Mouse (Mus musculus): ENCODE measurements around the gene Abcb6. TPM values are rescaled to one million over a fixed set of nuclear protein-coding genes. Genes with fewer than 3 reads are reported as not detected.

The Abcb6 gene
- polyA plus RNA-seq, 1 experiment from 2014 or later = 47.8 TPM

- 85% methylated on average over 2 of the region's 2 CpGs for WGBS
- no peak overlapping the region for H3K4me2 ChIP-seq
- H3K9me3 ChIP-seq = no peaks in the 10 kb centered on the region
- H3K36me3 ChIP-seq = peaks cover 50% of the 10 kb centered on the region
- ATAC-seq (ENCODE audit: low read depth) = no peak
- no peak overlapping the region for H3K4me3 ChIP-seq
- no peak overlapping the region for H3K27ac ChIP-seq (replicated peaks)
- no peaks in the 10 kb centered on the region for H3K27me3 ChIP-seq
- H3K4me1 ChIP-seq (replicated peaks) = peaks cover 30% of the 10 kb centered on the region
- H3K9ac ChIP-seq = no peak overlapping the region
Observed at GRCm38 (mm10) chr1:75138448-75138847, 41.7 kb downstream of the Abcb6 start.

GRCm38 (mm10) chr1:75136730-75137129 is 43.5 kb downstream of the Abcb6 start:
- H3K4me3 ChIP-seq = no peak overlapping the region
- WGBS = 74% methylated on average over 3 of the region's 3 CpGs
- no peak overlapping the region for H3K9ac ChIP-seq
- no peaks in the 10 kb centered on the region for H3K27me3 ChIP-seq
- H3K9me3 ChIP-seq = no peaks in the 10 kb centered on the region
- H3K4me2 ChIP-seq = no peak overlapping the region
- H3K27ac ChIP-seq (replicated peaks) = no peak overlapping the region
- H3K4me1 ChIP-seq (replicated peaks) = peaks cover 26% of the 10 kb centered on the region
- ATAC-seq (ENCODE audit: low read depth) = no peak
- H3K36me3 ChIP-seq = peaks cover 50% of the 10 kb centered on the region

- ATAC-seq (ENCODE audit: low read depth) = no peak
- 90% methylated on average over 6 of the region's 6 CpGs for WGBS
- Histone ChIP-seq H3K4me3 (no peak overlapping the region), H3K4me2 (no peak overlapping the region), H3K27ac (replicated peaks) (no peak overlapping the region), H3K27me3 (no peaks in the 10 kb centered on the region), H3K9ac (no peak overlapping the region), H3K36me3 (peaks cover 50% of the 10 kb centered on the region), H3K4me1 (replicated peaks) (peaks cover 24% of the 10 kb centered on the region), H3K9me3 (no peaks in the 10 kb centered on the region)
Observed at GRCm38 (mm10) chr1:75136293-75136692, 43.9 kb downstream of the Abcb6 start.

- no peak within 1 kb of the TSS for H3K9ac ChIP-seq
- H3K9me3 ChIP-seq = no peaks in the 10 kb centered on the region
- peaks cover 39% of the 10 kb centered on the region for H3K36me3 ChIP-seq
- peaks cover 4% of the 10 kb centered on the region for H3K27me3 ChIP-seq
- no peak for ATAC-seq (ENCODE audit: low read depth)
- 70% methylated on average over 12 of the region's 12 CpGs for WGBS
- H3K4me2 ChIP-seq = no peak within 1 kb of the TSS
- no peak within 1 kb of the TSS for H3K4me3 ChIP-seq
- H3K4me1 ChIP-seq (replicated peaks) = no peaks in the 10 kb centered on the region
- no peak within 1 kb of the TSS for H3K27ac ChIP-seq (replicated peaks)
Observed at GRCm38 (mm10) chr1:75133421-75134207, 46.6 kb downstream of the Abcb6 start, which contains the start of gene Slc23a3. Gene Slc23a3, minus strand, starts transcription at chr1:75133890.

GRCm38 (mm10) chr1:75128641-75129040 is 51.6 kb downstream of the Abcb6 start:
- H3K4me1 ChIP-seq (replicated peaks) = peaks cover 11% of the 10 kb centered on the region
- WGBS = 83% methylated on average over 3 of the region's 3 CpGs

DNA sequence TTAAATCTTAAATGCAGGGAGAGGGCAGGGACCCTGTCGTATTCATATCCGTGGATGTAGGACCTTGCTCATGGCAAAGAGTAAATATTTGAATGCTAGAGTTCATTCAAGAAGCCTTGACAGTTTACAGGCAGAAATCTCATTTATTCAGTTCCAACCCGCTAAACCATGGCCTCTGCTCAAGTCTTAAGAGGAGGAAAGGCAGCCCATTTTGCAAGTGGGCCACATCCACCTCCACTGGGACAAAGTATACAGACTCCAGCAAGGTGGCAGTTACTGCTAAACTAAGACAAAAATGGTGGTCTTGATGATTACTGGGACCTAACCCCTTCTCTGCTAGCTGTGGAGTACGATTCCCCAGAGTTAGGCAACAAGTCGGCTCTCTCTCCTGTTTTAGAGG is 54.8 kb downstream of the Abcb6 start:
- Histone ChIP-seq H3K9me3 (no peaks in the 10 kb centered on the region), H3K4me3 (peak overlapping the region; percentile 60), H3K4me2 (peak overlapping the region; percentile 59), H3K27ac (replicated peaks) (peak overlapping the region; percentile 94), H3K36me3 (no peaks in the 10 kb centered on the region), H3K4me1 (replicated peaks) (peaks cover 11% of the 10 kb centered on the region), H3K9ac (peak overlapping the region; percentile 77), H3K27me3 (peaks cover 4% of the 10 kb centered on the region)
- peak; percentile 14 for ATAC-seq (ENCODE audit: low read depth)
- 39% methylated on average over 5 of the region's 5 CpGs for WGBS

More at GRCm38 (mm10) chr1:75128641-75129040, 51.6 kb downstream of the Abcb6 start:
- Histone ChIP-seq H3K27ac (replicated peaks) (no peak overlapping the region), H3K27me3 (peaks cover 4% of the 10 kb centered on the region), H3K9ac (no peak overlapping the region), H3K9me3 (no peaks in the 10 kb centered on the region), H3K4me3 (no peak overlapping the region), H3K4me2 (no peak overlapping the region), H3K36me3 (no peaks in the 10 kb centered on the region)
- no peak for ATAC-seq (ENCODE audit: low read depth)

DNA sequence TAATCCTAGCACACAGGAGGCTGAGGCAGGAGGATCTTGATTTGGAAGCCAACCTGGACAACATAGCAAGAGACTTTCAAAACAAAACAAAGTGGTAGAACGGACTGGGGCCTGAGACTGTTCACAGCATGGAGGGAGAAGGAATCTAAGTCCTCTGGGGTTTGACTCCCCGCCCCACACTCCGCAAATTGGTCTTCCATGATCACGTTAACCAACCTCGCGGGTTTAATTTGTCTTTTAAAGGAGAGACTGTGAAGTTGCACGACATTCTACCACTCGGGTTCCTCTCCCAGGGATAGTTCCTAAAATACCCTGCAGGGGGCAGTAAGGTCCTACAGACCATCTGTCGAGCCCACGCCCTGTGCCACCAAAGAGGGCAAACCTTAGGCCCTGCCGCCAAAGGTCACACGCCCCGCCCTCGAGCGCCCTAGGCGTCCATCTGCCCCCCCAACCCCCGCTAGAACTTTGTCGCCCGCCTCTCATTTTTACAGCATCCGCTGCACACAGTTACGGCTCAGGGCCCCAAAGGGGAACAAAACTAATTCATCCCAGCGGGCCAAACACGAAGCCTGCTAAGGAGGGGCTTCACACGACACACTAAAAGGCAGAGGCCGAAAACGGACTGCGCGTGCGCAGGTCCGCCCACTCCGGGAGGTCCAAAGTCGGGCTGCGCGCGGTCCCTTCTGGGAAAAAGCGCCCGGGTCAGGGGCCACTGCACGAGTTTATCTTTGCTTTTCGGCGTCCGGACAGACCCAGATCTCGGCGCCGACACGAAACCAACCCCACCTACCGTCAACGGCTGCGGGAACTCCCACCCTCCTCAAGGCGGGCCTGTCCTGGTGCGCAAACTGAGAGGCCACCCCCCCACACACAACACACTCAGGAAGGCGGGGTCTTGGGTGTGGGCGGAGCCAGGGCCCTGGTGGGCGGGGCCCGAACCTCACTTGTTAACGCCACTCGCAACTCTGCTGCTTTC is 55.6 kb downstream of the Abcb6 start, which contains the start of gene Nhej1:
TSS of gene Nhej1 (minus strand) at position 855 of the 976 bp plus-strand sequence.
- peak; percentile 94 for ATAC-seq (ENCODE audit: low read depth)
- Histone ChIP-seq H3K4me2 (peak within 1 kb of the TSS; percentile 59), H3K36me3 (no peaks in the 10 kb centered on the region), H3K27me3 (no peaks in the 10 kb centered on the region), H3K4me1 (replicated peaks) (peaks cover 11% of the 10 kb centered on the region), H3K4me3 (peak within 1 kb of the TSS; percentile 60), H3K9me3 (no peaks in the 10 kb centered on the region), H3K27ac (replicated peaks) (peak within 1 kb of the TSS; percentile 94), H3K9ac (peak within 1 kb of the TSS; percentile 77)
- WGBS = 1% methylated on average over 56 of the region's 56 CpGs

GRCm38 (mm10) chr1:75122211-75122610 is 58.0 kb downstream of the Abcb6 start:
- H3K9ac ChIP-seq = no peak overlapping the region
- WGBS = 75% methylated on average over 3 of the region's 3 CpGs
- no peak for ATAC-seq (ENCODE audit: low read depth)
- no peak overlapping the region for H3K4me3 ChIP-seq
- no peaks in the 10 kb centered on the region for H3K36me3 ChIP-seq
- no peak overlapping the region for H3K4me2 ChIP-seq
- peaks cover 11% of the 10 kb centered on the region for H3K4me1 ChIP-seq (replicated peaks)
- H3K27me3 ChIP-seq = no peaks in the 10 kb centered on the region
- no peaks in the 10 kb centered on the region for H3K9me3 ChIP-seq
- no peak overlapping the region for H3K27ac ChIP-seq (replicated peaks)

Small RNA genes within 50 kb of the gene (microRNA-seq; reads per million reads assigned to microRNA genes)
- gene Gm27943 = not detected

Other genes starting within 250 kb of the Abcb6 start
- 0.04 and 0.14 TPM in 2 replicates for gene Cfap65, start 244.8 kb downstream of the Abcb6 start, polyA plus RNA-seq (2015; fragmentation: Nextera tagmentation; extraction: Ambion mirVana)
- 0.26 and 0.29 TPM in 2 replicates for gene Ihh, start 228.7 kb downstream of the Abcb6 start, polyA plus RNA-seq (2015; fragmentation: Nextera tagmentation; extraction: Ambion mirVana)
- 8.5 and 8.9 TPM in 2 replicates for gene Nhej1, start 55.2 kb downstream of the Abcb6 start, polyA plus RNA-seq (2015; fragmentation: Nextera tagmentation; extraction: Ambion mirVana)
- gene Slc23a3, start 46.5 kb downstream of the Abcb6 start, polyA plus RNA-seq (2015; fragmentation: Nextera tagmentation; extraction: Ambion mirVana) = not detected in 2 replicates
- gene Cnppd1, start 37.7 kb downstream of the Abcb6 start, polyA plus RNA-seq (2015; fragmentation: Nextera tagmentation; extraction: Ambion mirVana) = 60.2 and 64.6 TPM in 2 replicates
- 104 and 115 TPM in 2 replicates for gene Retreg2, start 37.6 kb downstream of the Abcb6 start, polyA plus RNA-seq (2015; fragmentation: Nextera tagmentation; extraction: Ambion mirVana)
- 38.8 and 45.9 TPM in 2 replicates for gene Zfand2b, start 11.7 kb downstream of the Abcb6 start, polyA plus RNA-seq (2015; fragmentation: Nextera tagmentation; extraction: Ambion mirVana)
- gene Ankzf1, start 11.8 kb upstream of the Abcb6 start, polyA plus RNA-seq (2015; fragmentation: Nextera tagmentation; extraction: Ambion mirVana) = 22.2 and 24.4 TPM in 2 replicates
- 49.4 and 50.8 TPM in 2 replicates for gene Atg9a, start 11.8 kb upstream of the Abcb6 start, polyA plus RNA-seq (2015; fragmentation: Nextera tagmentation; extraction: Ambion mirVana)
- 16.6 and 19.7 TPM in 2 replicates for gene Glb1l, start 30.4 kb upstream of the Abcb6 start, polyA plus RNA-seq (2015; fragmentation: Nextera tagmentation; extraction: Ambion mirVana)
- gene Stk16, start 30.4 kb upstream of the Abcb6 start, polyA plus RNA-seq (2015; fragmentation: Nextera tagmentation; extraction: Ambion mirVana) = 128 and 138 TPM in 2 replicates
- 10.5 and 10.6 TPM in 2 replicates for gene Tuba4a, start 39.5 kb upstream of the Abcb6 start, polyA plus RNA-seq (2015; fragmentation: Nextera tagmentation; extraction: Ambion mirVana)
- not detected in 2 replicates for gene A630095N17Rik, start 51.7 kb upstream of the Abcb6 start, polyA plus RNA-seq (2015; fragmentation: Nextera tagmentation; extraction: Ambion mirVana)
- 68.2 and 73.0 TPM in 2 replicates for gene Dnajb2, start 56.0 kb upstream of the Abcb6 start, polyA plus RNA-seq (2015; fragmentation: Nextera tagmentation; extraction: Ambion mirVana)
- gene Ptprn, start 84.1 kb upstream of the Abcb6 start, polyA plus RNA-seq (2015; fragmentation: Nextera tagmentation; extraction: Ambion mirVana) = 15.8 and 19.2 TPM in 2 replicates
- 116 and 131 TPM in 2 replicates for gene Resp18, start 98.0 kb upstream of the Abcb6 start, polyA plus RNA-seq (2015; fragmentation: Nextera tagmentation; extraction: Ambion mirVana)
- gene Dnpep, start 137.6 kb upstream of the Abcb6 start, polyA plus RNA-seq (2015; fragmentation: Nextera tagmentation; extraction: Ambion mirVana) = 187 and 190 TPM in 2 replicates
- gene Des, start 179.9 kb upstream of the Abcb6 start, polyA plus RNA-seq (2015; fragmentation: Nextera tagmentation; extraction: Ambion mirVana) = 3.3 and 7.7 TPM in 2 replicates
- gene Speg, start 194.9 kb upstream of the Abcb6 start, polyA plus RNA-seq (2015; fragmentation: Nextera tagmentation; extraction: Ambion mirVana) = 17.8 and 21.4 TPM in 2 replicates

All from neural tube, embryonic 13.5 days (tissue).